Mouse (Mus musculus) cortical plate, adult 2 months (tissue): ENCODE results near the gene Stx1b.

Source experiments
- CTCF ChIP-seq: fragments of 200-500 bp; IDR thresholded peaks from 2 replicates; pipeline ENCODE4 v1.5.1; 2011; ENCODE audit warnings: mild to moderate bottlenecking, control low read depth, low read length; ENCODE audit not compliant: insufficient read depth; ENCODE audit errors: extremely low read depth
- POLR2A ChIP-seq: fragments of 200-500 bp; IDR thresholded peaks from 2 replicates; pipeline ENCODE4 v1.6.1; 2011; ENCODE audit warnings: mild to moderate bottlenecking, low read length, control low read depth; ENCODE audit not compliant: insufficient read depth; ENCODE audit errors: extremely low read depth

GRCm38 (mm10) chr7:127769651-127770038, 54.7 kb downstream of the Stx1b start, which contains the start of gene Orai3:
- TF ChIP-seq CTCF (no peak), POLR2A (peak; percentile 92)
